In genomic region chr7:28570291-28570981, GRCm38 (mm10) we compare ENCODE assay signal across 9 mouse cellular contexts. TPM values are rescaled to one million over a fixed set of nuclear protein-coding genes. Genes with fewer than 3 reads are reported as not detected.
DNase-seq lines count a peak whose midpoint lies in the region; ATAC-seq and TF ChIP-seq lines count a peak whose summit lies in the region.
"Had no signal": no experiment of that assay in that cellular context is flagged by ENCODE, and none has a peak within 500 bp of the region (broad histone marks: within the 10 kb centered on the region; RNA-seq: fewer than 3 reads in every experiment).

No protein-coding gene starts in this region.

- no peaks in the 10 kb centered on the region for H3K9me3 ChIP-seq in hindbrain, embryonic 13.5 days
- H3K9me3 ChIP-seq in limb, embryonic 13.5 days = no peaks in the 10 kb centered on the region

- H3K4me1 ChIP-seq in hindbrain, embryonic 13.5 days (replicated peaks) = peaks cover 31% of the 10 kb centered on the region
- H3K4me1 ChIP-seq in limb, embryonic 13.5 days = peaks cover 29% of the 10 kb centered on the region

- 82% methylated on average over 12 of the region's 12 CpGs for WGBS in hindbrain, embryonic 13.5 days
- WGBS in limb, embryonic 13.5 days = 67% methylated on average over 12 of the region's 12 CpGs

- H3K4me3 ChIP-seq in layer of hippocampus, adult 2 months = no peak overlapping the region
- no peak overlapping the region for H3K4me3 ChIP-seq in hindbrain, embryonic 13.5 days
- H3K4me3 ChIP-seq in limb, embryonic 13.5 days = no peak overlapping the region

- H3K9ac ChIP-seq in hindbrain, embryonic 13.5 days = 0 out of 2 replicates have a peak overlapping the region, but pooled peaks have one; percentile 19
- H3K9ac ChIP-seq in limb, embryonic 13.5 days = no peak overlapping the region

- no peak for DNase-seq in layer of hippocampus, adult 2 months (ENCODE audit: low spot score in 2 of 2)
- DNase-seq in layer of hippocampus, adult 9-10 months (ENCODE audit: low spot score) = no peak
- DNase-seq in cerebellum, postnatal 14 days = peak; percentile 73 to 81
- peak; percentile 31 for DNase-seq in telencephalon, adult 2 months (ENCODE audit: low read depth, low spot score)
- DNase-seq in thymus, postnatal 14 days = no peak
- DNase-seq in frontal cortex, postnatal 25 days (ENCODE audit: low spot score in 2 of 2) = no peak

- peak overlapping the region; percentile 71 for H3K27ac ChIP-seq in layer of hippocampus, adult 2 months
- H3K27ac ChIP-seq in hindbrain, embryonic 13.5 days = 0 out of 2 replicates have a peak overlapping the region, but pooled peaks have one; percentile 12
- H3K27ac ChIP-seq in limb, embryonic 13.5 days = no peak overlapping the region; the same call in 1 of the 2 replicates

- TF ChIP-seq CTCF in layer of hippocampus, adult 2 months (conservative IDR thresholded peaks at IDR 0.05) = 0 out of 2 replicates have a peak, but pooled peaks have one; percentile 7

- H3K36me3 ChIP-seq in hindbrain, embryonic 13.5 days = peaks cover 26% of the 10 kb centered on the region
- peaks cover 45% of the 10 kb centered on the region for H3K36me3 ChIP-seq in limb, embryonic 13.5 days

- no peaks in the 10 kb centered on the region for H3K27me3 ChIP-seq in hindbrain, embryonic 13.5 days
- H3K27me3 ChIP-seq in limb, embryonic 13.5 days = no peaks in the 10 kb centered on the region

- H3K4me2 ChIP-seq in hindbrain, embryonic 13.5 days = no peak overlapping the region
- 0 out of 2 replicates have a peak overlapping the region, but pooled peaks have one; percentile 3 for H3K4me2 ChIP-seq in limb, embryonic 13.5 days (replicated peaks)

- no peak for ATAC-seq in hindbrain, embryonic 13.5 days (ENCODE audit: low FRiP score)
- no peak for ATAC-seq in limb, embryonic 13.5 days (ENCODE audit: low FRiP score, low read depth)

RNA-seq across cellular contexts. Expression of gene Nccrp1, which starts 23.4 kb away (rescaled TPM):
- under 1 TPM; 0.23 to 0.47 TPM for total RNA-seq in layer of hippocampus, adult 2 months (2021)
- polyA plus RNA-seq in hindbrain, embryonic 13.5 days (2015; fragmentation: Nextera tagmentation; extraction: Ambion mirVana) = 0.13 TPM in 1 of 2 replicates, not detected in the other
- not detected in 2 replicates for polyA plus RNA-seq in limb, embryonic 13.5 days (2015; fragmentation: Nextera tagmentation; extraction: Ambion mirVana)
- total RNA-seq: MEL had no signal

RNA-seq across cellular contexts. Expression of gene Samd4b, which starts 27.5 kb away (rescaled TPM):
- 10 to 100 TPM; 67.8 to 70.1 TPM for total RNA-seq in layer of hippocampus, adult 2 months (2021)
- polyA plus RNA-seq in hindbrain, embryonic 13.5 days (2015; fragmentation: Nextera tagmentation; extraction: Ambion mirVana) = 20.7 and 21.6 TPM in 2 replicates
- polyA plus RNA-seq in limb, embryonic 13.5 days (2015; fragmentation: Nextera tagmentation; extraction: Ambion mirVana) = 26.7 and 31.7 TPM in 2 replicates

RNA-seq across cellular contexts. Expression of gene Pak4, which starts 27.5 kb away (rescaled TPM):
- 10 to 100 TPM; 13.7 to 16.2 TPM for total RNA-seq in layer of hippocampus, adult 2 months (2021)
- polyA plus RNA-seq in hindbrain, embryonic 13.5 days (2015; fragmentation: Nextera tagmentation; extraction: Ambion mirVana) = 21.5 and 22.1 TPM in 2 replicates
- 33.2 and 33.4 TPM in 2 replicates for polyA plus RNA-seq in limb, embryonic 13.5 days (2015; fragmentation: Nextera tagmentation; extraction: Ambion mirVana)

RNA-seq across cellular contexts. Expression of gene Sycn, which starts 29.8 kb away (rescaled TPM):
- total RNA-seq in layer of hippocampus, adult 2 months (2021) = not detected
- not detected in 2 replicates for polyA plus RNA-seq in hindbrain, embryonic 13.5 days (2015; fragmentation: Nextera tagmentation; extraction: Ambion mirVana)
- not detected in 2 replicates for polyA plus RNA-seq in limb, embryonic 13.5 days (2015; fragmentation: Nextera tagmentation; extraction: Ambion mirVana)
- total RNA-seq: MEL had no signal

RNA-seq across cellular contexts. Expression of gene Ifnl3, which starts 47.8 kb away (rescaled TPM):
- total RNA-seq in layer of hippocampus, adult 2 months (2021) = not detected
- not detected in 2 replicates for polyA plus RNA-seq in hindbrain, embryonic 13.5 days (2015; fragmentation: Nextera tagmentation; extraction: Ambion mirVana)
- not detected in 2 replicates for polyA plus RNA-seq in limb, embryonic 13.5 days (2015; fragmentation: Nextera tagmentation; extraction: Ambion mirVana)
- total RNA-seq: MEL had no signal

Comparison
In these comparisons a context has a peak if more than half of its experiments do, and no peak if none do; other contexts are left out.
1. DNase-seq: peak in cerebellum, postnatal 14 days (2 of 2) and telencephalon, adult 2 months (single experiment); none in layer of hippocampus, adult 2 months (0 of 2), layer of hippocampus, adult 9-10 months (single experiment), thymus, postnatal 14 days (single experiment) and frontal cortex, postnatal 25 days (0 of 2).